ENCODE assay signal across 15 mouse cellular contexts in the genomic region with DNA sequence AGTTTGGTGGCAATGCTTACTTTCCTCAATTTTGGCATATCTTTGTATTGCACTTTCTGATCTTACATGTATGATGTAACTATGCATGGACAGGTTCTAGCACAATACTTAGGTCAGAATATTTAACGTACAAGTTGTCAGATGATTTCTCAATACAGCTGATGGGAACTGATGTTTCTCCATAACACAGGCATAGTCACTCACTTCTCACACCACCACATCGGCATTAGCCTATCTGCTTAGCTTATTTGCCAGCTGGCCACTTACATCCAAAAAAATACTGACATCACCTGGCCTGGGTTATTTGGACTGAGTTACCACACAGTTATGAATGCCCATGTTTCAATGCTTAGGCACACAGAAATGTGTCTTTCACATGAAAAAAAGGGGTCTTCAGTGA. TPM values are rescaled to one million over a fixed set of nuclear protein-coding genes. Genes with fewer than 3 reads are reported as not detected.
DNase-seq lines count a peak whose midpoint lies in the region; ATAC-seq and TF ChIP-seq lines count a peak whose summit lies in the region.
"Had no signal": no experiment of that assay in that cellular context is flagged by ENCODE, and none has a peak within 500 bp of the region (broad histone marks: within the 10 kb centered on the region; RNA-seq: fewer than 3 reads in every experiment).

No protein-coding gene starts in this region.

- peak overlapping the region; percentile 20 for H3K4me2 ChIP-seq in forebrain, embryonic 13.5 days
- H3K4me2 ChIP-seq in forebrain, embryonic 12.5 days, result no peak overlapping the region
- peak overlapping the region; percentile 5 for H3K4me2 ChIP-seq in hindbrain, embryonic 16.5 days (ENCODE audit: low read length)
- no peak overlapping the region for H3K4me2 ChIP-seq in hindbrain, embryonic 11.5 days (replicated peaks; ENCODE audit: low read depth, low read length)
- peak overlapping the region; percentile 57; the same call in 1 of the 2 replicates for H3K4me2 ChIP-seq in CH12.LX (ENCODE audit: insufficient read depth, low read depth, poor library complexity, severe bottlenecking)
- H3K4me2 ChIP-seq in liver, embryonic 12.5 days, result peak overlapping the region; percentile 40

- no peak overlapping the region for H3K4me3 ChIP-seq in forebrain, embryonic 13.5 days
- no peak overlapping the region for H3K4me3 ChIP-seq in forebrain, embryonic 12.5 days (replicated peaks)
- H3K4me3 ChIP-seq in hindbrain, embryonic 16.5 days (ENCODE audit: low read length), result no peak overlapping the region
- H3K4me3 ChIP-seq in hindbrain, embryonic 11.5 days (ENCODE audit: low read depth, low read length), result no peak overlapping the region
- H3K4me3 ChIP-seq in CH12.LX (replicated peaks in 1 of 3; ENCODE audit: low read depth in 2 of 3, low read length in 2 of 3, poor library complexity in 1 of 3), result no peak overlapping the region
- peak overlapping the region; percentile 1; the same call in 1 of the 2 replicates for H3K4me3 ChIP-seq in liver, embryonic 12.5 days

- ATAC-seq in forebrain, embryonic 13.5 days, result no peak
- no peak for ATAC-seq in forebrain, embryonic 12.5 days (ENCODE audit: low FRiP score)
- ATAC-seq in hindbrain, embryonic 16.5 days, result no peak
- no peak for ATAC-seq in hindbrain, embryonic 11.5 days (ENCODE audit: low FRiP score)
- no peak for ATAC-seq in liver, embryonic 12.5 days
- ATAC-seq: midbrain, embryonic 16.5 days had no signal

- in situ Hi-C loops in CH12.LX (cut with MboI; ENCODE audit: low pct_ligation_motif_present, low pct_unique_long_range_greater_than_20kb, low sequenced_read_pairs), result no loop called here

- no peak for TF ChIP-seq EP300 in CH12.LX (IDR thresholded peaks at IDR 0.05; ENCODE audit: low read length)

- H3K9me3 ChIP-seq in forebrain, embryonic 13.5 days (replicated peaks), result no peaks in the 10 kb centered on the region
- no peaks in the 10 kb centered on the region for H3K9me3 ChIP-seq in forebrain, embryonic 12.5 days
- H3K9me3 ChIP-seq in hindbrain, embryonic 16.5 days (ENCODE audit: control insufficient read depth, low read length), result no peaks in the 10 kb centered on the region
- no peaks in the 10 kb centered on the region for H3K9me3 ChIP-seq in hindbrain, embryonic 11.5 days (ENCODE audit: control insufficient read depth, low read length)
- no peaks in the 10 kb centered on the region for H3K9me3 ChIP-seq in CH12.LX (replicated peaks; ENCODE audit: low read length)
- H3K9me3 ChIP-seq in liver, embryonic 12.5 days (replicated peaks), result no peaks in the 10 kb centered on the region
- H3K9me3 ChIP-seq: limb, embryonic 15.5 days had no signal

- H3K9ac ChIP-seq in forebrain, embryonic 13.5 days, result no peak overlapping the region
- H3K9ac ChIP-seq in forebrain, embryonic 12.5 days, result no peak overlapping the region
- no peak overlapping the region for H3K9ac ChIP-seq in hindbrain, embryonic 16.5 days (ENCODE audit: low read depth, low read length)
- H3K9ac ChIP-seq in hindbrain, embryonic 11.5 days (ENCODE audit: low read depth, low read length), result no peak overlapping the region
- peak overlapping the region; percentile 30; the same call in 1 of the 2 replicates for H3K9ac ChIP-seq in CH12.LX (ENCODE audit: insufficient read depth, low read depth)
- no peak overlapping the region; the same call in 1 of the 2 replicates for H3K9ac ChIP-seq in liver, embryonic 12.5 days
- H3K9ac ChIP-seq: limb, embryonic 15.5 days had no signal

- H3K27me3 ChIP-seq in forebrain, embryonic 13.5 days, result no peaks in the 10 kb centered on the region
- no peaks in the 10 kb centered on the region for H3K27me3 ChIP-seq in forebrain, embryonic 12.5 days
- no peaks in the 10 kb centered on the region for H3K27me3 ChIP-seq in hindbrain, embryonic 16.5 days (replicated peaks; ENCODE audit: control insufficient read depth, insufficient read depth, low read length)
- H3K27me3 ChIP-seq in hindbrain, embryonic 11.5 days (ENCODE audit: control insufficient read depth, insufficient read depth, low read length), result no peaks in the 10 kb centered on the region
- no peaks in the 10 kb centered on the region for H3K27me3 ChIP-seq in CH12.LX (replicated peaks)
- H3K27me3 ChIP-seq in liver, embryonic 12.5 days (replicated peaks), result no peaks in the 10 kb centered on the region
- H3K27me3 ChIP-seq: limb, embryonic 15.5 days had no signal

- H3K36me3 ChIP-seq in forebrain, embryonic 13.5 days (ENCODE audit: poor library complexity, severe bottlenecking), result peaks cover 18% of the 10 kb centered on the region
- H3K36me3 ChIP-seq in forebrain, embryonic 12.5 days (replicated peaks), result peaks cover 20% of the 10 kb centered on the region
- peaks cover 5% of the 10 kb centered on the region; the same call in 1 of the 2 replicates for H3K36me3 ChIP-seq in hindbrain, embryonic 16.5 days (ENCODE audit: control insufficient read depth, insufficient read depth, low read length)
- H3K36me3 ChIP-seq in hindbrain, embryonic 11.5 days (ENCODE audit: control insufficient read depth, insufficient read depth, low read length), result peaks cover 3% of the 10 kb centered on the region; the same call in 1 of the 2 replicates
- peaks cover 9 to 27% of the 10 kb centered on the region in 2 experiments for H3K36me3 ChIP-seq in CH12.LX (replicated peaks in 1 of 2; ENCODE audit: control insufficient read depth in 1 of 2, insufficient read depth in 1 of 2, low read length in 1 of 2)
- H3K36me3 ChIP-seq in liver, embryonic 12.5 days, result peaks cover 27% of the 10 kb centered on the region

- no peak for DNase-seq in hindbrain, embryonic 11.5 days (ENCODE audit: low spot score)
- no peak for DNase-seq in CH12.LX (ENCODE audit: extremely low read depth)
- DNase-seq in urinary bladder, postnatal 25 days (ENCODE audit: low spot score), result no peak
- no peak for DNase-seq in ovary, postnatal 36 days (ENCODE audit: low spot score)
- DNase-seq: B cell, adult 2 months; cerebellum, postnatal 36 days; kidney, postnatal 14 days; layer of hippocampus, postnatal 36 days; right cerebral cortex, postnatal 25 days had no signal

- dilution Hi-C loops in CH12.LX (cut with MboI; ENCODE audit: extremely low pct_ligation_motif_present, extremely low pct_unique_long_range_greater_than_20kb, low sequenced_read_pairs), result no loop called here

- TF ChIP-seq POLR2A in CH12.LX (IDR thresholded peaks at IDR 0.05; ENCODE audit: low read depth, low read length), result no peak

- no peak for TF ChIP-seq RAD21 in CH12.LX (IDR thresholded peaks at IDR 0.05; ENCODE audit: low read depth, low read length)

- peaks cover 35% of the 10 kb centered on the region for H3K79me2 ChIP-seq in CH12.LX (replicated peaks; ENCODE audit: control insufficient read depth, extremely low read depth, insufficient read depth, poor library complexity, severe bottlenecking)

- H3K27ac ChIP-seq in forebrain, embryonic 13.5 days, result no peak overlapping the region
- no peak overlapping the region for H3K27ac ChIP-seq in forebrain, embryonic 12.5 days
- no peak overlapping the region for H3K27ac ChIP-seq in hindbrain, embryonic 16.5 days (ENCODE audit: low read depth, low read length)
- H3K27ac ChIP-seq in hindbrain, embryonic 11.5 days (ENCODE audit: low read depth, low read length), result no peak overlapping the region
- H3K27ac ChIP-seq in CH12.LX (ENCODE audit: insufficient read depth, low read depth), result no peak overlapping the region
- H3K27ac ChIP-seq in liver, embryonic 12.5 days, result no peak overlapping the region
- H3K27ac ChIP-seq: limb, embryonic 15.5 days had no signal

- peaks cover 32% of the 10 kb centered on the region for H3K4me1 ChIP-seq in forebrain, embryonic 13.5 days
- peaks cover 18% of the 10 kb centered on the region for H3K4me1 ChIP-seq in forebrain, embryonic 12.5 days
- H3K4me1 ChIP-seq in hindbrain, embryonic 16.5 days (ENCODE audit: control insufficient read depth, insufficient read depth, low read depth, low read length), result peaks cover 19% of the 10 kb centered on the region
- H3K4me1 ChIP-seq in hindbrain, embryonic 11.5 days (replicated peaks; ENCODE audit: control insufficient read depth, insufficient read depth, low read length), result no peaks in the 10 kb centered on the region
- H3K4me1 ChIP-seq in CH12.LX (ENCODE audit: control insufficient read depth in 1 of 2, insufficient read depth in 2 of 2), result peaks cover 7 to 39% of the 10 kb centered on the region in 2 experiments; a peak in 3 of 4 replicates
- H3K4me1 ChIP-seq in liver, embryonic 12.5 days, result peaks cover 39% of the 10 kb centered on the region

- TF ChIP-seq CTCF in CH12.LX (conservative IDR thresholded peaks at IDR 0.05 in 1 of 2, IDR thresholded peaks at IDR 0.05 in 1 of 2; ENCODE audit: low read depth in 2 of 2, low read length in 2 of 2), result no peak

- WGBS in forebrain, embryonic 13.5 days, result 92% methylated on average over 2 of the region's 2 CpGs
- 94% methylated on average over 2 of the region's 2 CpGs for WGBS in forebrain, embryonic 12.5 days
- WGBS in hindbrain, embryonic 16.5 days, result 80% methylated on average over 2 of the region's 2 CpGs
- WGBS in hindbrain, embryonic 11.5 days, result 86% methylated on average over 2 of the region's 2 CpGs
- WGBS in liver, embryonic 12.5 days (ENCODE audit: insufficient replicate concordance), result 56% methylated on average over 2 of the region's 2 CpGs

TF ChIP-seq in CH12.LX, 34 proteins besides CTCF, POLR2A, EP300 and RAD21 (continues in another document):
- no peak for TF ChIP-seq UBTF (IDR thresholded peaks at IDR 0.05; ENCODE audit: low read depth, low read length)
- TF ChIP-seq TBP (conservative IDR thresholded peaks at IDR 0.05; ENCODE audit: low read depth, low read length), result no peak
- TF ChIP-seq CHD1 (IDR thresholded peaks at IDR 0.05; ENCODE audit: low read depth, low read length), result no peak
- no peak for TF ChIP-seq MEF2A (IDR thresholded peaks at IDR 0.05; ENCODE audit: borderline replicate concordance, low read depth, low read length)
- no peak for TF ChIP-seq NRF1 (IDR thresholded peaks at IDR 0.05; ENCODE audit: low read depth, low read length)
- TF ChIP-seq SMC3 (IDR thresholded peaks at IDR 0.05; ENCODE audit: low read depth, low read length), result no peak
- no peak for TF ChIP-seq JUN (IDR thresholded peaks at IDR 0.05; ENCODE audit: insufficient read depth, low read depth, low read length)
- no peak for TF ChIP-seq PAX5 (IDR thresholded peaks at IDR 0.05; ENCODE audit: low read length)
- no peak for TF ChIP-seq E2F4 (IDR thresholded peaks at IDR 0.05; ENCODE audit: insufficient replicate concordance, low read depth, low read length)
- TF ChIP-seq POLR2AphosphoS2 (IDR thresholded peaks at IDR 0.05; ENCODE audit: low read depth, low read length), result no peak

RNA-seq across cellular contexts. Expression of gene Mmadhc, which starts 2.5 kb away (rescaled TPM):
- 162 and 168 TPM in 2 replicates for polyA plus RNA-seq in forebrain, embryonic 13.5 days (2015; fragmentation: Nextera tagmentation; extraction: Ambion mirVana)
- 145 and 152 TPM in 2 replicates for polyA plus RNA-seq in forebrain, embryonic 12.5 days (2016; fragmentation: Nextera tagmentation; extraction: Ambion mirVana)
- polyA plus RNA-seq in hindbrain, embryonic 16.5 days (2015; fragmentation: Nextera tagmentation; extraction: Ambion mirVana), result 133 and 138 TPM in 2 replicates
- polyA plus RNA-seq in hindbrain, embryonic 11.5 days (2014; fragmentation: Nextera tagmentation; extraction: Ambion mirVana), result 179 and 184 TPM in 2 replicates
- 74.9 and 81.8 TPM in 2 replicates for total RNA-seq in CH12.LX (2012; rRNA removed)
- total RNA-seq in CH12.LX (2014; rRNA removed), result 142 and 144 TPM in 2 replicates
- 94.2 and 99.1 TPM in 2 replicates for polyA plus RNA-seq in CH12.LX (2012; ENCODE audit: insufficient read length, low read depth)
- 109 TPM in 2 replicates for polyA plus RNA-seq in liver, embryonic 12.5 days (2016; fragmentation: Nextera tagmentation; extraction: Ambion mirVana)

Comparison
In these comparisons a context has a peak if more than half of its experiments do, and no peak if none do; other contexts are left out.
1. H3K4me2 ChIP-seq: peak in forebrain, embryonic 13.5 days (single experiment), hindbrain, embryonic 16.5 days (single experiment), CH12.LX (single experiment) and liver, embryonic 12.5 days (single experiment); none in forebrain, embryonic 12.5 days (single experiment) and hindbrain, embryonic 11.5 days (single experiment).